In genomic region chr10:111665834-111666233, GRCm38 (mm10) we compare ENCODE assay signal across 20 mouse cellular contexts.
A peak's percentile ranks its signal among the peaks of the same experiment; 100 is the strongest.
DNase-seq lines count a peak whose midpoint lies in the region; ATAC-seq and TF ChIP-seq lines count a peak whose summit lies in the region.
"Had no signal": no experiment of that assay in that cellular context is flagged by ENCODE, and none has a peak within 500 bp of the region (broad histone marks: within the 10 kb centered on the region; RNA-seq: fewer than 3 reads in every experiment).

No protein-coding gene starts in this region.

- H3K4me3 ChIP-seq in forebrain, embryonic 11.5 days (ENCODE audit: low read depth, low read length), result no peak overlapping the region
- H3K4me3 ChIP-seq in forebrain, embryonic 13.5 days, result no peak overlapping the region
- no peak overlapping the region for H3K4me3 ChIP-seq in layer of hippocampus, adult 2 months
- H3K4me3 ChIP-seq in forebrain, postnatal 0 days (ENCODE audit: low read depth, low read length), result no peak overlapping the region
- H3K4me3 ChIP-seq: limb, embryonic 10.5 days; midbrain, embryonic 10.5 days; neural tube, embryonic 15.5 days; stomach, embryonic 15.5 days had no signal

- ATAC-seq in forebrain, embryonic 11.5 days (replicated peaks; ENCODE audit: low FRiP score), result no peak
- no peak for ATAC-seq in forebrain, embryonic 13.5 days
- peak; percentile 74 for ATAC-seq in forebrain, postnatal 0 days

- no peaks in the 10 kb centered on the region for H3K9me3 ChIP-seq in forebrain, embryonic 11.5 days (ENCODE audit: control insufficient read depth, low read length)
- H3K9me3 ChIP-seq in forebrain, embryonic 13.5 days (replicated peaks), result no peaks in the 10 kb centered on the region
- H3K9me3 ChIP-seq in forebrain, postnatal 0 days (ENCODE audit: low read length), result no peaks in the 10 kb centered on the region
- H3K9me3 ChIP-seq: limb, embryonic 10.5 days; midbrain, embryonic 10.5 days; neural tube, embryonic 15.5 days; stomach, embryonic 15.5 days had no signal

- H3K27me3 ChIP-seq in forebrain, embryonic 11.5 days (ENCODE audit: control insufficient read depth, insufficient read depth, low read length), result no peaks in the 10 kb centered on the region
- H3K27me3 ChIP-seq in forebrain, embryonic 13.5 days, result no peaks in the 10 kb centered on the region
- no peaks in the 10 kb centered on the region for H3K27me3 ChIP-seq in forebrain, postnatal 0 days (ENCODE audit: insufficient read depth, low read length)
- H3K27me3 ChIP-seq: neural tube, embryonic 15.5 days; stomach, embryonic 15.5 days had no signal

- H3K27ac ChIP-seq in forebrain, embryonic 11.5 days (ENCODE audit: low read depth, low read length), result no peak overlapping the region
- H3K27ac ChIP-seq in forebrain, embryonic 13.5 days, result no peak overlapping the region
- H3K27ac ChIP-seq in layer of hippocampus, adult 2 months, result peak overlapping the region; percentile 10; the same call in 1 of the 2 replicates
- no peak overlapping the region for H3K27ac ChIP-seq in forebrain, postnatal 0 days (ENCODE audit: low read depth, low read length)
- H3K27ac ChIP-seq: limb, embryonic 10.5 days; midbrain, embryonic 10.5 days; neural tube, embryonic 15.5 days; stomach, embryonic 15.5 days had no signal

- DNase-seq in forebrain, embryonic 11.5 days (ENCODE audit: low spot score), result peak; percentile 48
- DNase-seq in layer of hippocampus, adult 2 months (ENCODE audit: low spot score in 2 of 2), result peak in 1 of 2 experiments; percentile 32
- no peak for DNase-seq in layer of hippocampus, postnatal 25 days (ENCODE audit: extremely low spot score in 1 of 2, low spot score in 1 of 2)
- peak; percentile 76 for DNase-seq in Muller cell, postnatal 12 days (ENCODE audit: inconsistent ontology term)
- DNase-seq in forebrain, postnatal 0 days, result peak; percentile 29
- no peak for DNase-seq in lung, postnatal 14 days
- DNase-seq in heart, adult 9 months (ENCODE audit: low spot score in 2 of 2), result no peak
- DNase-seq: adrenal gland, postnatal 10 days; B cell, adult 2 months; heart, postnatal 36 days; lung, adult 2 months; lung, postnatal 4 days; spleen, adult 18-20 months had no signal

- no peak overlapping the region for H3K4me2 ChIP-seq in forebrain, embryonic 11.5 days (ENCODE audit: low read depth, low read length, severe bottlenecking)
- no peak overlapping the region for H3K4me2 ChIP-seq in forebrain, embryonic 13.5 days
- no peak overlapping the region for H3K4me2 ChIP-seq in forebrain, postnatal 0 days (ENCODE audit: low read depth)
- H3K4me2 ChIP-seq: heart, embryonic 11.5 days; liver, embryonic 11.5 days; neural tube, embryonic 15.5 days; stomach, embryonic 15.5 days had no signal

- no peaks in the 10 kb centered on the region for H3K4me1 ChIP-seq in forebrain, embryonic 11.5 days (replicated peaks; ENCODE audit: control insufficient read depth, insufficient read depth, low read length)
- peaks cover 8% of the 10 kb centered on the region for H3K4me1 ChIP-seq in forebrain, embryonic 13.5 days
- no peaks in the 10 kb centered on the region for H3K4me1 ChIP-seq in forebrain, postnatal 0 days (ENCODE audit: insufficient read depth)
- H3K4me1 ChIP-seq: neural tube, embryonic 15.5 days had no signal

- WGBS in forebrain, embryonic 11.5 days, result 80% methylated on average over 14 of the region's 14 CpGs
- WGBS in forebrain, embryonic 13.5 days, result 64% methylated on average over 14 of the region's 14 CpGs
- 36% methylated on average over 14 of the region's 14 CpGs for WGBS in forebrain, postnatal 0 days

- no peaks in the 10 kb centered on the region for H3K36me3 ChIP-seq in forebrain, embryonic 11.5 days (ENCODE audit: control insufficient read depth, insufficient read depth, low read length)
- H3K36me3 ChIP-seq in forebrain, embryonic 13.5 days (ENCODE audit: poor library complexity, severe bottlenecking), result no peaks in the 10 kb centered on the region
- H3K36me3 ChIP-seq in forebrain, postnatal 0 days (ENCODE audit: insufficient read depth), result no peaks in the 10 kb centered on the region
- H3K36me3 ChIP-seq: limb, embryonic 10.5 days; midbrain, embryonic 10.5 days; neural tube, embryonic 15.5 days; stomach, embryonic 15.5 days had no signal

- no peak for TF ChIP-seq CTCF in layer of hippocampus, adult 2 months (conservative IDR thresholded peaks at IDR 0.05)
- no peak for TF ChIP-seq CTCF in forebrain, postnatal 0 days (IDR thresholded peaks at IDR 0.05; ENCODE audit: low read depth)

- H3K9ac ChIP-seq in forebrain, embryonic 11.5 days (ENCODE audit: low read length), result no peak overlapping the region
- no peak overlapping the region for H3K9ac ChIP-seq in forebrain, embryonic 13.5 days
- H3K9ac ChIP-seq in forebrain, postnatal 0 days, result no peak overlapping the region
- H3K9ac ChIP-seq: neural tube, embryonic 15.5 days; stomach, embryonic 15.5 days had no signal

Comparison
In these comparisons a context has a peak if more than half of its experiments do, and no peak if none do; other contexts are left out.
1. DNase-seq: peak in forebrain, embryonic 11.5 days (single experiment), Muller cell, postnatal 12 days (single experiment) and forebrain, postnatal 0 days (single experiment); none in layer of hippocampus, postnatal 25 days (0 of 2), lung, postnatal 14 days (single experiment) and heart, adult 9 months (0 of 2).